Mouse (Mus musculus): Measurements from ENCODE around the gene Itga5. TPM values are rescaled to one million over a fixed set of nuclear protein-coding genes. Genes with fewer than 3 reads are reported as not detected.
"Not testable (repeated sequence)": the region's sequence is repeated elsewhere in the genome, so short reads cannot be mapped to it uniquely, and the experiment has no call there.

The Itga5 gene
- polyA plus RNA-seq (2012; rRNA removed): 34.3 and 35.9 TPM in 2 replicates

- Histone ChIP-seq H3K4me3 (replicated peaks; ENCODE audit: extremely low read depth, low read depth, low read length) (peak within 1 kb of the TSS; percentile 87), H3K4me1 (ENCODE audit: control insufficient read depth, insufficient read depth, low read length) (peaks cover 9% of the 10 kb centered on the region)
- WGBS: under 1% methylated on average over 51 of the region's 51 CpGs
- DNase-seq: peak; percentile 78
- peak; percentile 75; the same call in 1 of the 2 replicates for TF ChIP-seq POLR2A (IDR thresholded peaks at IDR 0.05; ENCODE audit: borderline replicate concordance, extremely low read depth, low read depth, low read length)
- no peak for TF ChIP-seq CTCF (IDR thresholded peaks at IDR 0.05; ENCODE audit: insufficient read depth, low read length)
Observed at GRCm38 (mm10) chr15:103366376-103367149, at the start of gene Itga5. Gene Itga5, minus strand, starts transcription at chr15:103366763.

- 83% methylated on average over 3 of the region's 3 CpGs for WGBS
- H3K4me3 ChIP-seq (replicated peaks; ENCODE audit: extremely low read depth, low read depth, low read length); DNase-seq; H3K4me1 ChIP-seq (ENCODE audit: control insufficient read depth, insufficient read depth, low read length): not testable (repeated sequence)
Observed at GRCm38 (mm10) chr15:103405586-103405985, 39.0 kb upstream of the Itga5 start.

GRCm38 (mm10) chr15:103401361-103401760 lies 34.8 kb upstream of the Itga5 start:
- TF ChIP-seq CTCF (IDR thresholded peaks at IDR 0.05; ENCODE audit: insufficient read depth, low read length) (no peak), POLR2A (IDR thresholded peaks at IDR 0.05; ENCODE audit: borderline replicate concordance, extremely low read depth, low read depth, low read length) (no peak)
- H3K4me1 ChIP-seq (ENCODE audit: control insufficient read depth, insufficient read depth, low read length): no peaks in the 10 kb centered on the region
- H3K4me3 ChIP-seq (replicated peaks; ENCODE audit: extremely low read depth, low read depth, low read length): no peak overlapping the region
- DNase-seq: no peak
- WGBS: 94% methylated on average over 5 of the region's 5 CpGs

GRCm38 (mm10) chr15:103393577-103393976 lies 27.0 kb upstream of the Itga5 start:
- TF ChIP-seq CTCF (IDR thresholded peaks at IDR 0.05; ENCODE audit: insufficient read depth, low read length) (no peak), POLR2A (IDR thresholded peaks at IDR 0.05; ENCODE audit: borderline replicate concordance, extremely low read depth, low read depth, low read length) (no peak)
- no peak overlapping the region for H3K4me3 ChIP-seq (replicated peaks; ENCODE audit: extremely low read depth, low read depth, low read length)
- no peaks in the 10 kb centered on the region for H3K4me1 ChIP-seq (ENCODE audit: control insufficient read depth, insufficient read depth, low read length)
- DNase-seq: no peak

- TF ChIP-seq POLR2A (IDR thresholded peaks at IDR 0.05; ENCODE audit: borderline replicate concordance, extremely low read depth, low read depth, low read length): no peak
- TF ChIP-seq CTCF (IDR thresholded peaks at IDR 0.05; ENCODE audit: insufficient read depth, low read length): peak; percentile 46
- DNase-seq: no peak
- peaks cover 5% of the 10 kb centered on the region; the same call in 1 of the 2 replicates for H3K4me1 ChIP-seq (ENCODE audit: control insufficient read depth, insufficient read depth, low read length)
- H3K4me3 ChIP-seq (replicated peaks; ENCODE audit: extremely low read depth, low read depth, low read length): no peak overlapping the region
- whole genome bisulfite sequencing: 43% methylated on average over 4 of the region's 4 CpGs
Observed at GRCm38 (mm10) chr15:103388556-103389145, 22.1 kb upstream of the Itga5 start.

GRCm38 (mm10) chr15:103383771-103384488 lies 17.4 kb upstream of the Itga5 start:
- DNase-seq: no peak

GRCm38 (mm10) chr15:103382795-103383406 lies 16.3 kb upstream of the Itga5 start:
- WGBS: 23% methylated on average over 5 of the region's 5 CpGs
- Histone ChIP-seq H3K4me3 (replicated peaks; ENCODE audit: extremely low read depth, low read depth, low read length) (peak overlapping the region; percentile 29), H3K4me1 (ENCODE audit: control insufficient read depth, insufficient read depth, low read length) (peaks cover 21% of the 10 kb centered on the region)
- DNase-seq: peak; percentile 56
- TF ChIP-seq CTCF (IDR thresholded peaks at IDR 0.05; ENCODE audit: insufficient read depth, low read length): no peak

More at GRCm38 (mm10) chr15:103383771-103384488, 17.4 kb upstream of the Itga5 start:
- 47% methylated on average over 7 of the region's 7 CpGs for WGBS
- Histone ChIP-seq H3K4me1 (ENCODE audit: control insufficient read depth, insufficient read depth, low read length) (peaks cover 13% of the 10 kb centered on the region), H3K4me3 (replicated peaks; ENCODE audit: extremely low read depth, low read depth, low read length) (peak overlapping the region; percentile 14)
- no peak for TF ChIP-seq POLR2A (IDR thresholded peaks at IDR 0.05; ENCODE audit: borderline replicate concordance, extremely low read depth, low read depth, low read length)
- TF ChIP-seq CTCF (IDR thresholded peaks at IDR 0.05; ENCODE audit: insufficient read depth, low read length): no peak

GRCm38 (mm10) chr15:103382075-103382474 lies 15.5 kb upstream of the Itga5 start:
- peaks cover 27% of the 10 kb centered on the region for H3K4me1 ChIP-seq (ENCODE audit: control insufficient read depth, insufficient read depth, low read length)
- TF ChIP-seq POLR2A (IDR thresholded peaks at IDR 0.05; ENCODE audit: borderline replicate concordance, extremely low read depth, low read depth, low read length) (no peak), CTCF (IDR thresholded peaks at IDR 0.05; ENCODE audit: insufficient read depth, low read length) (no peak)
- no peak for DNase-seq
- 61% methylated on average over 2 of the region's 2 CpGs for WGBS
- no peak overlapping the region for H3K4me3 ChIP-seq (replicated peaks; ENCODE audit: extremely low read depth, low read depth, low read length)

GRCm38 (mm10) chr15:103378665-103379356 lies 12.2 kb upstream of the Itga5 start:
- TF ChIP-seq POLR2A (IDR thresholded peaks at IDR 0.05; ENCODE audit: borderline replicate concordance, extremely low read depth, low read depth, low read length) (no peak), CTCF (IDR thresholded peaks at IDR 0.05; ENCODE audit: insufficient read depth, low read length) (no peak)
- no peak overlapping the region for H3K4me3 ChIP-seq (replicated peaks; ENCODE audit: extremely low read depth, low read depth, low read length)
- no peak for DNase-seq
- 22% methylated on average over 3 of the region's 3 CpGs for WGBS
- peaks cover 26% of the 10 kb centered on the region for H3K4me1 ChIP-seq (ENCODE audit: control insufficient read depth, insufficient read depth, low read length)

Data from lung, adult 2 months (tissue).